Mouse (Mus musculus) testis, adult 2 months (tissue): ENCODE measurements at regions not wholly inside any gene's neighbourhood (a gene's known extent, or its start where the extent isn't known, plus 50 kb on each side); places are given as distances from the start of the nearest gene placed in this dataset.
"Not testable (repeated sequence)": the region's sequence is repeated elsewhere in the genome, so short reads cannot be mapped to it uniquely, and the experiment has no call there.

Experiments used
- H3K27ac ChIP-seq: fragments of 200-500 bp; 2 replicates; pipeline ENCODE4 v1.5.1; 2012; ENCODE audit warnings: low read depth, low read length; ENCODE audit not compliant: control insufficient read depth, insufficient read depth
- H3K27me3 ChIP-seq: fragments of 200-500 bp; 2 replicates; pipeline ENCODE4 v1.6.1; 2012; ENCODE audit warnings: mild to moderate bottlenecking, low read length, moderate library complexity; ENCODE audit not compliant: control insufficient read depth, insufficient read depth
- H3K36me3 ChIP-seq: fragments of 200-500 bp; 2 replicates; pipeline ENCODE4 v1.6.1; 2012; ENCODE audit warnings: mild to moderate bottlenecking, low read length; ENCODE audit not compliant: control insufficient read depth, insufficient read depth
- H3K4me1 ChIP-seq: fragments of 200-500 bp; 2 replicates; pipeline ENCODE4 v1.6.1; 2012; ENCODE audit warnings: low read length; ENCODE audit not compliant: control insufficient read depth, insufficient read depth
- H3K4me3 ChIP-seq: fragments of 200-500 bp; 2 replicates; pipeline ENCODE4 v1.5.1; 2012; ENCODE audit warnings: low read depth, mild to moderate bottlenecking, low read length, moderate library complexity, mixed read lengths; ENCODE audit not compliant: control insufficient read depth
- CTCF ChIP-seq: fragments of 200-500 bp; IDR thresholded peaks from 2 replicates; pipeline ENCODE4 v1.5.1; 2012; ENCODE audit warnings: low read depth, mild to moderate bottlenecking, inconsistent platforms, low read length, moderate library complexity; ENCODE audit not compliant: control insufficient read depth, insufficient read depth, insufficient replicate concordance
- POLR2A ChIP-seq: fragments of 200-500 bp; IDR thresholded peaks from 2 replicates; pipeline ENCODE4 v1.6.1; 2012; ENCODE audit warnings: low read depth, mild to moderate bottlenecking, inconsistent platforms, low read length, moderate library complexity; ENCODE audit not compliant: control insufficient read depth

GRCm38 (mm10) chr2:162867516-162868029, 63.8 kb upstream of the Srsf6 start:
- Histone ChIP-seq H3K36me3 (no peaks in the 10 kb centered on the region), H3K4me1 (peaks cover 2% of the 10 kb centered on the region; the same call in 1 of the 2 replicates), H3K27ac (no peak overlapping the region), H3K4me3 (no peak overlapping the region), H3K27me3 (no peaks in the 10 kb centered on the region)
- TF ChIP-seq CTCF, result no peak
- no peak for TF ChIP-seq POLR2A

DNA sequence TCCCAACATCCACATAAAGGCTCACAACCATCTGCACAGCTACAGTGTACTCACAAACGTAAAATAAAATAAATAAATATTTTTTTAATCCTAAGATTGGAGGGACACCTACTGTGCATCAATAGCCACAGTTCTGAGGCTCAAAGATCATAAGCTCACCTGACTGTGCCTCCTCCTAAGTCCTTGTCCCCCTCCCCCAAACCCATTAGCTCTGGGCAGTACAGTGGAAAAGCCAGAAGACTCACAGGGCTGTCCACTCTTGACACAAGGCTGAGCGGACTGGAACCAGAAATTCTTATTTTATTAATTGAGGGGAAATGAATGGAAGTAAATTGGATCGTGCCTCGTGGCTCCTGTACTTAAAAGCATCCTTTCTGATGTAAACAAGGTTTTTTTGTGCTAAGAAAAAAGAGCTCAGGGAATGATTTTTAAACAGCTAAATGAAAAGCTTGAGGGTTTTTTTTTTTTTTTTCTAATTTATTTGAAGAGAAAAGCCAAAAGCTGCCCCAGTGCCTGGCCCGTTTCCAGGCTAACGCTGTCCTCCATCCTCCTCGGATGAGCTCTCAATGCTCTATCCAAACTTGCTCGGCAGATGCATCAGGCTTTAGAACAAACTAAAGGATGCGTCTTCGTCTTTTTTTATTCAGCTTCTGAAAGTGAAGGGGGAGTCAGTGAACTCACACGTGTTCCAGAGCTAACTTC, 64.6 kb upstream of the Srsf6 start:
- Histone ChIP-seq H3K27ac (no peak overlapping the region), H3K4me3 (no peak overlapping the region), H3K36me3 (no peaks in the 10 kb centered on the region), H3K4me1 (peaks cover 2% of the 10 kb centered on the region; the same call in 1 of the 2 replicates), H3K27me3 (no peaks in the 10 kb centered on the region)
- TF ChIP-seq POLR2A, result no peak
- no peak for TF ChIP-seq CTCF

- Histone ChIP-seq H3K4me3 (no peak overlapping the region), H3K4me1 (no peaks in the 10 kb centered on the region; the same call in 1 of the 2 replicates), H3K36me3 (no peaks in the 10 kb centered on the region), H3K27ac (no peak overlapping the region), H3K27me3 (no peaks in the 10 kb centered on the region)
- TF ChIP-seq CTCF (no peak), POLR2A (no peak)
These were observed 66.8 kb upstream of the Srsf6 start for GRCm38 (mm10) chr2:162864571-162864970.

DNA sequence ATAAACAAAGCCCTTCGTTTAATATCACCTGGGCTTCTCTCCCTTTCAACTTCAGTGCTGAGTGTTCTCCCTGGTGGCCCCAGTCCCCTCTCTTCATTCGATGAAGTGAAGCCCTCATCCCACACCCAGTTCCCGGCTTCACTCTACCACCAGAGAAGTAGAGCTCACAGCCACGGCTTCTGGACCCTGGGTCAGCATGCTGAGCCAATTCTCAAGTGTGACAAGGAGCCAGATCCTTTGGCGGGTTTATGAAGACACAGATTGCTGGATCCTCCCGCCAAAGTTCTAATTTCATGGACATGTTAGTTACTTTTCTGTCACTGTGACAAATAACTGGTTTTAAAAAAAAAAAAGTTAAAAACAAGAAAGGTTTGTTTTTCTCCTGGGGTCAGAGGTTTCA, 76.7 kb upstream of the Srsf6 start:
- H3K4me1 ChIP-seq, result no peaks in the 10 kb centered on the region
- H3K4me3 ChIP-seq, result no peak overlapping the region
- TF ChIP-seq POLR2A (no peak), CTCF (no peak)
- no peak overlapping the region for H3K27ac ChIP-seq
- no peaks in the 10 kb centered on the region for H3K27me3 ChIP-seq
- no peaks in the 10 kb centered on the region for H3K36me3 ChIP-seq

- Histone ChIP-seq H3K4me3 (no peak overlapping the region), H3K4me1 (no peaks in the 10 kb centered on the region), H3K36me3 (no peaks in the 10 kb centered on the region), H3K27ac (no peak overlapping the region), H3K27me3 (no peaks in the 10 kb centered on the region)
- no peak for TF ChIP-seq POLR2A
- no peak for TF ChIP-seq CTCF
These were observed 77.8 kb upstream of the Srsf6 start for GRCm38 (mm10) chr2:162853576-162853975.

- H3K27me3 ChIP-seq, H3K36me3 ChIP-seq, H3K4me3 ChIP-seq, H3K4me1 ChIP-seq, H3K27ac ChIP-seq: not testable (repeated sequence)
These were observed 89.6 kb upstream of the Srsf6 start for GRCm38 (mm10) chr2:162841761-162842160.

GRCm38 (mm10) chr2:162837776-162838175, 93.6 kb upstream of the Srsf6 start:
- Histone ChIP-seq H3K27ac (no peak overlapping the region), H3K27me3 (no peaks in the 10 kb centered on the region), H3K4me3 (no peak overlapping the region), H3K36me3 (no peaks in the 10 kb centered on the region), H3K4me1 (no peaks in the 10 kb centered on the region)
- no peak for TF ChIP-seq POLR2A
- no peak for TF ChIP-seq CTCF
